Mouse (Mus musculus): Measurements from ENCODE around the gene Fam89a. TPM values are rescaled to one million over a fixed set of nuclear protein-coding genes. Genes with fewer than 3 reads are reported as not detected.

The Fam89a gene
- polyA plus RNA-seq, 1 experiment from 2014 or later, result 6.5 TPM

GRCm38 (mm10) chr8:124782431-124782830 lies 30.8 kb upstream of the Fam89a start:
- Histone ChIP-seq H3K27me3 (replicated peaks; ENCODE audit: low read depth, poor library complexity, severe bottlenecking) (peaks cover 30% of the 10 kb centered on the region), H3K9me3 (no peaks in the 10 kb centered on the region), H3K4me1 (peaks cover 12% of the 10 kb centered on the region), H3K27ac (replicated peaks) (no peak overlapping the region), H3K36me3 (replicated peaks) (no peaks in the 10 kb centered on the region), H3K4me3 (no peak overlapping the region)
- no peak for DNase-seq (ENCODE audit: low spot score)
- 80% methylated on average over 3 of the region's 3 CpGs for WGBS

DNA sequence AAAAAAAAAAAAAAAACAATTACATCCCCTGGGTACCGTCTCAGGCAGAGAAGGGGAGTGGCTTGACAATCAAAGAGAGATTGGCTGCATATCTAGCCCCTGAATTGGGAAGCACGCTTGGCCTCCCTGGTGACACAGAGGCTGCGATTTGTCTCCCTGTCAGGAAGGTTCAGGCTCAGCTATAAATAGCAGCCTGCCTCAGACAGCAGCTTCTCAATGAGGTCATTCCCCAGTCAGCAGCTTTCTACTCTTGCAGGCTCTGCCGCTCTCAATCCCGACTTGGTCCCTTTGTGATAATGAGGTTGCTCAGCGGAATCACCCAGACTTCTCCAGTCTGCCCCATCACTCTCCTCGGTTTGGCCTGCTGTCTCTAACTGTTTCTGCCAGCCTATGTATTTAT lies 28.6 kb upstream of the Fam89a start:
- H3K4me3 ChIP-seq, result no peak overlapping the region
- peaks cover 28% of the 10 kb centered on the region for H3K27me3 ChIP-seq (replicated peaks; ENCODE audit: low read depth, poor library complexity, severe bottlenecking)
- 36% methylated on average over 7 of the region's 7 CpGs for WGBS
- DNase-seq (ENCODE audit: low spot score), result peak; percentile 37
- H3K9me3 ChIP-seq, result no peaks in the 10 kb centered on the region
- peaks cover 15% of the 10 kb centered on the region for H3K4me1 ChIP-seq
- H3K36me3 ChIP-seq (replicated peaks), result no peaks in the 10 kb centered on the region
- peak overlapping the region; percentile 37; the same call in 1 of the 2 replicates for H3K27ac ChIP-seq (replicated peaks)

GRCm38 (mm10) chr8:124775695-124776094 lies 24.1 kb upstream of the Fam89a start:
- 13% methylated on average over 16 of the region's 16 CpGs for WGBS
- H3K4me3 ChIP-seq, result peak overlapping the region; percentile 27

GRCm38 (mm10) chr8:124772389-124772788 lies 20.8 kb upstream of the Fam89a start:
- Histone ChIP-seq H3K27me3 (replicated peaks; ENCODE audit: low read depth, poor library complexity, severe bottlenecking) (peaks cover 24% of the 10 kb centered on the region), H3K4me3 (no peak overlapping the region), H3K4me1 (peaks cover 17% of the 10 kb centered on the region), H3K36me3 (replicated peaks) (no peaks in the 10 kb centered on the region), H3K27ac (replicated peaks) (no peak overlapping the region), H3K9me3 (no peaks in the 10 kb centered on the region)
- 61% methylated on average over 2 of the region's 2 CpGs for WGBS
- DNase-seq (ENCODE audit: low spot score), result no peak

More at GRCm38 (mm10) chr8:124775695-124776094, 24.1 kb upstream of the Fam89a start:
- peak; percentile 82 for DNase-seq (ENCODE audit: low spot score)
- H3K4me1 ChIP-seq, result peaks cover 23% of the 10 kb centered on the region
- peaks cover 32% of the 10 kb centered on the region for H3K27me3 ChIP-seq (replicated peaks; ENCODE audit: low read depth, poor library complexity, severe bottlenecking)
- no peaks in the 10 kb centered on the region for H3K9me3 ChIP-seq
- H3K36me3 ChIP-seq (replicated peaks), result no peaks in the 10 kb centered on the region
- H3K27ac ChIP-seq (replicated peaks), result no peak overlapping the region

GRCm38 (mm10) chr8:124763061-124763460 lies 11.4 kb upstream of the Fam89a start:
- Histone ChIP-seq H3K36me3 (replicated peaks) (no peaks in the 10 kb centered on the region), H3K4me1 (0 out of 2 replicates have a peak, but pooled peaks cover 2% of the 10 kb centered on the region), H3K27ac (replicated peaks) (no peak overlapping the region), H3K9me3 (no peaks in the 10 kb centered on the region), H3K27me3 (replicated peaks; ENCODE audit: low read depth, poor library complexity, severe bottlenecking) (no peaks in the 10 kb centered on the region), H3K4me3 (no peak overlapping the region)
- WGBS, result 70% methylated on average over 7 of the region's 7 CpGs
- DNase-seq (ENCODE audit: low spot score), result no peak

GRCm38 (mm10) chr8:124758544-124758943 lies 6.9 kb upstream of the Fam89a start:
- Histone ChIP-seq H3K27me3 (replicated peaks; ENCODE audit: low read depth, poor library complexity, severe bottlenecking) (peaks cover 22% of the 10 kb centered on the region), H3K4me3 (no peak overlapping the region), H3K36me3 (replicated peaks) (no peaks in the 10 kb centered on the region), H3K9me3 (no peaks in the 10 kb centered on the region), H3K4me1 (peaks cover 28% of the 10 kb centered on the region), H3K27ac (replicated peaks) (no peak overlapping the region)
- peak; percentile 46 for DNase-seq (ENCODE audit: low spot score)
- 43% methylated on average over 3 of the region's 3 CpGs for WGBS

DNA sequence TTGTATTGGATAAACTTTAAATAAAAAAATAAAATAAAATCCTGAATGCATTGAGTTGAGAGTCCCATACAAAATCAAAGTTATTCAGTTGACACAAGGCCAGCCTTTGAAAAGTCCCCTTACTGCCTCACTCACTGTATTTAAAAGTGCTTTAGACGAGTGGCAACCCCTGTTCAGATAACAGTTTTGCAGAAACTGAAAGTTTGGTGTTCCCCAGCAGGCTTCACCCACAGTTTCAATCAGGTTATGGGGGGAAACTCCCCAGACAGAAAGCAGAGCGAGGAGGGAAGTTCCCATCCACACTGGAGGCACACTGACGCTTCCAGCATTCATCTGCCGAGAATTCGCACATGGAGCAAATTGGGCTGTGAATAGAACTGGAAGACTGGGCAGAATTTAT lies 5.0 kb upstream of the Fam89a start:
- H3K4me1 ChIP-seq, result peaks cover 33% of the 10 kb centered on the region
- no peaks in the 10 kb centered on the region for H3K9me3 ChIP-seq
- H3K4me3 ChIP-seq, result no peak overlapping the region
- 53% methylated on average over 5 of the region's 5 CpGs for WGBS
- no peak overlapping the region for H3K27ac ChIP-seq (replicated peaks)
- H3K36me3 ChIP-seq (replicated peaks), result no peaks in the 10 kb centered on the region
- DNase-seq (ENCODE audit: low spot score), result no peak
- H3K27me3 ChIP-seq (replicated peaks; ENCODE audit: low read depth, poor library complexity, severe bottlenecking), result peaks cover 41% of the 10 kb centered on the region

DNA sequence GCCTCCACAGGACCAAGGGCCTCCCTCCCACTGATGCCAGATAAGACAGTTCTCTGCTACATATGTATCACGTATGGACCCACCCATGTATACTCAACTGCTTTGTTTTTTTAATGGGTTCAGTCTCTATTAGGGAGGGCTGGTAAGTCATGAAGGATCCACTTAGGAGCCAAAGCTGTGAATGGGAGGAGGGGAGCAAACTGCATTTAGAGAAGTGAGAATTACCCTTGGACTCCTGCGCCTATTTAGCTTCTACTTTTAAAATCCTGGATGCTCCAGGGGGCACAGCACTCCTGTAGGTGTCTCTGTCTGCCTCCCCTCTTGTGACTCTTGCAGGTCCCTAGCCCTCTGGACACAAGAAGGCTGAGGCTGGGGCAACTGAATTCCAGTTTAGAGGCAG lies 4.5 kb upstream of the Fam89a start:
- 65% methylated on average over 2 of the region's 2 CpGs for WGBS
- H3K27me3 ChIP-seq (replicated peaks; ENCODE audit: low read depth, poor library complexity, severe bottlenecking), result peaks cover 46% of the 10 kb centered on the region
- H3K36me3 ChIP-seq (replicated peaks), result no peaks in the 10 kb centered on the region
- H3K9me3 ChIP-seq, result no peaks in the 10 kb centered on the region
- no peak overlapping the region for H3K27ac ChIP-seq (replicated peaks)
- no peak for DNase-seq (ENCODE audit: low spot score)
- no peak overlapping the region for H3K4me3 ChIP-seq
- H3K4me1 ChIP-seq, result peaks cover 38% of the 10 kb centered on the region

DNA sequence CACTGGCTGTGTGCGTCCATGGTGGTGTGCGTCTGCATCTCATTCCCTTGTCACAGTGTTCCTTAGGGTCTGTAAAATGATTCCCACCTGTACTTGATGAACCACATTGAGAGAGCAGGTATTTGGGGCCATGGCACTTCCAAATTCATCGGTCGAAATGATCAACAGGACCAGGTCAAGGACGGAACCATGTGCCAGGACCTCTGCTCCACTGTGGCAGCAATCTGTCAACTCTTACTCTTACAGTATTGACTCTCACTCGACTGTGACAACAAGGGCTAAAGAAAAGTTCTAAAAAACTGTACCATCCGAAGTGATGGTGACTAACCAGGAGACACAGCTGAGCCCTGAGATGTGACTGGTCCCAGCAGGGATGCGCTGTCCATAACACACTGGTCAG lies 3.8 kb upstream of the Fam89a start:
- H3K4me1 ChIP-seq, result peaks cover 44% of the 10 kb centered on the region
- DNase-seq (ENCODE audit: low spot score), result no peak
- H3K4me3 ChIP-seq, result no peak overlapping the region
- H3K27ac ChIP-seq (replicated peaks), result no peak overlapping the region
- 81% methylated on average over 8 of the region's 8 CpGs for WGBS
- H3K36me3 ChIP-seq (replicated peaks), result no peaks in the 10 kb centered on the region
- H3K27me3 ChIP-seq (replicated peaks; ENCODE audit: low read depth, poor library complexity, severe bottlenecking), result peaks cover 52% of the 10 kb centered on the region
- H3K9me3 ChIP-seq, result no peaks in the 10 kb centered on the region

DNA sequence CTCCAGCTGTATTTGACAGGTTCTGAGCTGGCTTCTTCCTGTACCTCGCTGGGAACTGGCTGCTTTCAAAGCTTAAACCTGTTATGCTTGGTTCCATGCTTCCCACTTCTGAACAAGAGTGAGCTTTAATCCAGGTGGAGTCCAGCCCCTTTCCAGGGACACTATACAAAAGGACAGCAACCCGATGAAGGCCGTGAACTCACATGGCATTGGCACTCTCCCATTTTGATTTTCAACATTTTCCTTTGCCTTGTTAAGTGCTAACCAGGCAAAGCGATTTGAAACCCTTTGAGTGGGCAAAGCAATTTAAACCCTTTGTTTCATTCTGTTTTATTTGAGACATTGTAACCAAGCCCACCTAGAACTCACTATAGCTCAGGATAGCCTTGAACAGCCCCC lies 3.2 kb upstream of the Fam89a start:
- Histone ChIP-seq H3K27me3 (replicated peaks; ENCODE audit: low read depth, poor library complexity, severe bottlenecking) (peaks cover 59% of the 10 kb centered on the region), H3K4me3 (no peak overlapping the region), H3K36me3 (replicated peaks) (no peaks in the 10 kb centered on the region), H3K9me3 (no peaks in the 10 kb centered on the region), H3K27ac (replicated peaks) (no peak overlapping the region), H3K4me1 (peaks cover 51% of the 10 kb centered on the region)
- WGBS, result 35% methylated on average over 4 of the region's 4 CpGs
- DNase-seq (ENCODE audit: low spot score), result no peak

DNA sequence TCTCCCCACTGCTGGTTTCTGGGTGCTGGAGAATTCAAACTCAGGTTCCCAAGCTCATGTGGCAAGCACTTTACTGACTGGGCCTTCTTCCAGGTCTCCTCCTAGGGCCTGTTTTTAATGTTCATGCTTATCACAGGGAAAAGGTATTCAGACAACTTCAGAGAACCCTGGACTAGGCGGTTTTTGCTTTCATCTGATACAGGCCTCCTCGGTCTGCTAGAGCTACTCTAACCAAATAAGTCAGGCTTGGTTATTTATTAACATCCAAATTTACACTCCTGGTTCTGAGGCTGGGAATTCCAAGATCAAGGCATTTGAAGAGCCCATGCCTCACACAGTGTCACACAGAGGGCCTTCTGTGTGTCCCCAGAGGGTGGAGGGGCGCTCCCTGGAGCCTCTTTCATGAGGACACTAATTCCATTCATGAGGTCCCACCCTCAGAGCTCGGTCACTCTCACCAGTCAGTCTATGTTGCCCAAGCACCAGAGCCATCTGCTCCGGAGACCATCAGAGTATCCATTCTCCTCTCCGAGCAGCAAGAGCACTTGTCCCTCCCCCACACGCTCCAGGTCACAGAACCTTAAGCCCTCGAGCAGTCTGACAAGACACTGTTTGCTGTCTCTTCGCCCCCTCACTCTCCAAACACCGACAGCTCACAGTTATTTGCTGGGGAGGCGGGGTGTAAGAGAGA lies 2.6 kb upstream of the Fam89a start:
- WGBS, result 12% methylated on average over 11 of the region's 11 CpGs
- Histone ChIP-seq H3K36me3 (replicated peaks) (no peaks in the 10 kb centered on the region), H3K27me3 (replicated peaks; ENCODE audit: low read depth, poor library complexity, severe bottlenecking) (peaks cover 65% of the 10 kb centered on the region)

DNA sequence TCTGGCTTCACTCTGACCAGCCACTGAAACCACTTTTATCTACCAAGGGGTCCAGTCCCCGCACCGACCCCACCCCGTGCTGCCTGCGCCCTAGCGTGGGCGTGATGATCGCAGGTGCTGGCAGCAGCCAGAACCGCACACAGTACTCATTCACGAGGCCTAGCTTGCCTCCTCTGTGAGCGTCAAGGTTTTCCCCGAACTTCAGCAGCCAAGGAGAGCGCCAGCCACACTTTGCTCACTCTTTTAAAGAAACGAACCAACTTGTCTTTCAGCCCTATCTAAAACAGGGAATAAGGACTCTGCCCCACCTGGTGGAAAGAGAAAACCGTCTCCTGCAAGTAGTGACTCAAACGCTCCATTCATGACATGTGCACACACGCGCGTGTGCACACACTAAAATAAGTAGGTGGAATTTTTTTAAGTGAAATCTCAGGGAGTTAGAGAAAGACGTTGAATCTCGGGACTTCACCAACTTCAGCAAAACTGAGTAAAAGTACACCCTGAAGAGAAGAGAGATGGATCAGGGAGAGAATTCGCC lies 762 bp upstream of the Fam89a start:
- Histone ChIP-seq H3K27ac (replicated peaks) (no peak overlapping the region), H3K27me3 (replicated peaks; ENCODE audit: low read depth, poor library complexity, severe bottlenecking) (peaks cover 65% of the 10 kb centered on the region), H3K4me3 (peak overlapping the region; percentile 75), H3K9me3 (no peaks in the 10 kb centered on the region), H3K36me3 (replicated peaks) (no peaks in the 10 kb centered on the region), H3K4me1 (peaks cover 50% of the 10 kb centered on the region)
- DNase-seq (ENCODE audit: low spot score), result no peak
- WGBS, result 27% methylated on average over 21 of the region's 21 CpGs

More for the DNA sequence above, 2.6 kb upstream of the Fam89a start:
- no peak overlapping the region for H3K27ac ChIP-seq (replicated peaks)
- DNase-seq (ENCODE audit: low spot score), result peak; percentile 30
- H3K9me3 ChIP-seq, result no peaks in the 10 kb centered on the region
- no peak overlapping the region for H3K4me3 ChIP-seq
- H3K4me1 ChIP-seq, result peaks cover 54% of the 10 kb centered on the region

DNA sequence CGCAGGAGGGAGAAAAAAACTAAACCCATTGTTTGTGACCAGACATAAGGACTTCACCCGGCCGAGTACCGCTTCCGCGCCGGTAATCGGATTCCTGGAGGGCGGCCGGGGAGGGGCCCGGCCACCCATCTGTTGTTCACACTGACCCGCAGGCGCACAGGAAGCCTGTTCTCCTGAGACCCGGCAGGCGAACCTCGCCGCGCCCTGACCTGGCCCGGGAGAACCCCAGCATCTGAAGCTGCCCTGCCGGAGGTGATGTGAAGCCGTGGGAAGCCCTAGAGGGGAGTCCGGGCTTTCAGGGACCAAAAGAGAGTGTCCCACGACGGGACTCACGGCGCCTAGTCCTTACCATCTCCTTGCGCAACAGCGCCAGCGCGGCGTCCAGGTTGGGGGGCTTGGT lies 441 bp downstream of the Fam89a start:
- peak; percentile 63 for DNase-seq (ENCODE audit: low spot score)
- peak overlapping the region; percentile 71 for H3K27ac ChIP-seq (replicated peaks)
- WGBS, result under 1% methylated on average over 31 of the region's 31 CpGs
- H3K27me3 ChIP-seq (replicated peaks; ENCODE audit: low read depth, poor library complexity, severe bottlenecking), result peaks cover 65% of the 10 kb centered on the region
- H3K4me1 ChIP-seq, result peaks cover 48% of the 10 kb centered on the region
- H3K4me3 ChIP-seq, result peak overlapping the region; percentile 75
- H3K36me3 ChIP-seq (replicated peaks), result no peaks in the 10 kb centered on the region
- no peaks in the 10 kb centered on the region for H3K9me3 ChIP-seq

Data from embryonic facial prominence, embryonic 10.5 days (tissue).